Mouse (Mus musculus): Measurements from ENCODE around the gene Slc30a7. TPM values are rescaled to one million over a fixed set of nuclear protein-coding genes. Genes with fewer than 3 reads are reported as not detected.

The Slc30a7 gene
- polyA plus RNA-seq, 1 experiment from 2014 or later, result 34.6 TPM

DNA sequence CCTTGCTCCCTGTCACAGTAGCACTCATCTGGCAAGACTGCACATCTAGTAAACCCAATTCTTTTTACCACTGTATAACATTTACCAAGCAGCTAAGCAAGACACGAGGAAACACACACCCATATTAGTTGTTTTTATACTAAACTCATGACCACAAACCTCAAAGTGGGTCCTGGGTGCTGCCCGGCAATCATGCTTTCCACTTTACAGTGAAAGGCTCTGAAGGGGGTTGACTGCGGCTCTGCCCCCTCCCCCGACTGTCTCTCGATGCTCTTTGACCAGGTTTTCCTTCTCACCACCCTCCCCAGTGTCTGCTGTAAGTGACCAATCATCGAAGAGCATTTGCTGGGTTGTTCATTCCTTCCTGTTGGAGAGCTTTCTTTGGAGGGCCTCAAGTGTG is 33.0 kb downstream of the Slc30a7 start:
- ATAC-seq (ENCODE audit: low read depth), result no peak
- no peaks in the 10 kb centered on the region for H3K9me3 ChIP-seq (ENCODE audit: control insufficient read depth, low read length)
- H3K4me3 ChIP-seq (ENCODE audit: low read length), result no peak overlapping the region
- peaks cover 21% of the 10 kb centered on the region for H3K36me3 ChIP-seq (ENCODE audit: control insufficient read depth, insufficient read depth, low read length)
- H3K4me2 ChIP-seq (ENCODE audit: low read depth, low read length), result no peak overlapping the region
- 86% methylated on average over 6 of the region's 6 CpGs for WGBS
- H3K27ac ChIP-seq (ENCODE audit: low read length), result no peak overlapping the region
- no peak overlapping the region for H3K9ac ChIP-seq (ENCODE audit: low read length)
- no peaks in the 10 kb centered on the region for H3K4me1 ChIP-seq (replicated peaks; ENCODE audit: control insufficient read depth, insufficient read depth, low read length)
- no peaks in the 10 kb centered on the region for H3K27me3 ChIP-seq (ENCODE audit: control insufficient read depth, insufficient read depth, low read depth, low read length)

DNA sequence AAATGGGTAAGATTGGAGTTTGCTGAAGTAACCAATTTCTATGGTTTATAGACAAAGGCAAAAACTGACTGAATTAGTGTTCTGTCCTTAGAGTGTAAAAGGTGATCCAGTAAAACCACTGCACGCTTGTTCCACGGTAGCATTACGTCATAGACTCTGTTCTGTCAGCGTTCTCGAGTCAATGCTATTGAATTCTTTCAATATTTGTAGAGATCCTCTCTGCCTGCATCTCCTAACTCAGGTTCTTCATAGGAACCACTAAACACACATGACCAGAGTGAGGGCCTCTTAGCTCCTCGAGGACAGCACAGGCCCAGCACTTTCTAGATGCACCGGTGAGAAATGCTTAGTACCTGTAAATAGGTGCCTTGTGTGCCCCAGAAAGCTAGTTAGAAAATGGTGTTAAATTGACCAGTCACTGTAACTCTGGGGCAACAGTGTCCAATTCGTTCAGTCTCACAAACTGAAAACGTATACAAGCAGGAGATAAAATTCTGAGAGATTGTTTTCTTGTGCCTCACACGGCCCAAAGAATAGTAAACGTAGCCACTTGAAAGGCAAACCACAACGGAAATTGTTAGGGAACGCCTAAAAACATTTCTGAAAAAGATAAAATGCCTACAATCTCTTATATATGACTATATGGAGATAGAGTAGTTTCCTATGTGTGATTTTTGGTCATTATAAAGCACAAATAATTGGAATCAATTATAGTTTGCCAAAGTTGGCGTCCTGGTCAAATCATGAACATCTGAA is 35.1 kb downstream of the Slc30a7 start:
- H3K36me3 ChIP-seq (ENCODE audit: control insufficient read depth, insufficient read depth, low read length), result peaks cover 11% of the 10 kb centered on the region
- ATAC-seq (ENCODE audit: low read depth), result no peak
- WGBS, result 86% methylated on average over 14 of the region's 14 CpGs

DNA sequence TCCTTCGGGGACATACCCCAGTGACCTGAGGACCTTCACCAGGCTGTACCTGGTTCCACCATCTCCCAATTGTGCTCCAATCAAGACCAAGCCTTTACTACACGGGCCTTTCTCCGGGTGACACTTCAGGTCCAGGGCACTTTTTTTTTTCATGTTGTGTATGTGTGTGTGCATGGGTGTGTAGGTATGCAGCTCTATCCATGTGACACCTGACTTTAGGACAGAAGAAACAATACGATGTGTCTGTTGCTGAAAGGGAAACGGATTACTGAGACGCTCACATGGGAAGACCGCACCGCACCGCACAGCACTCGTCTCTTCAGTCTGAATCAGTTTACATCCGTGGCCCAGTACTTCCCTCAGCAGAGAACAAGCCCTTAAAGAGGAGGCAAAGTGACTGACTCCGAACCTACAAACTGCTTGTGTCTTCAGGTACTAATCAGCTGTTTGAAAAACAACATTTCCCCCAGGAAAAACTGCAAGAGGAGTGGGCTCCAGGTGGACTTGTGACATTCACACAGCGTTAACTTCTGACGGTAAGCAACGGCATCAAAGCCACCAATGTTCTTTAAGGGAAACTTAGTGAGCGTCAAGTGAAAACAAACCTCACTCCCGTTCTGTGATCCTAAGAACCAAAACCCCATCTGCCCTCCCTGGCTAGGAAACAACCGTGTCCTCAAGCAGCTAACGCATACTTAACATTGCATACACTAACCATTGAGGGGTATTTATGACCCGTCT is 36.0 kb downstream of the Slc30a7 start:
- Histone ChIP-seq H3K27me3 (ENCODE audit: control insufficient read depth, insufficient read depth, low read depth, low read length) (no peaks in the 10 kb centered on the region), H3K9me3 (ENCODE audit: control insufficient read depth, low read length) (no peaks in the 10 kb centered on the region), H3K4me1 (replicated peaks; ENCODE audit: control insufficient read depth, insufficient read depth, low read length) (no peaks in the 10 kb centered on the region), H3K4me3 (ENCODE audit: low read length) (no peak overlapping the region), H3K9ac (ENCODE audit: low read length) (no peak overlapping the region), H3K4me2 (ENCODE audit: low read depth, low read length) (no peak overlapping the region), H3K36me3 (ENCODE audit: control insufficient read depth, insufficient read depth, low read length) (peaks cover 11% of the 10 kb centered on the region), H3K27ac (ENCODE audit: low read length) (no peak overlapping the region)
- 88% methylated on average over 20 of the region's 20 CpGs for WGBS
- ATAC-seq (ENCODE audit: low read depth), result no peak

More for the DNA sequence above, 35.1 kb downstream of the Slc30a7 start:
- Histone ChIP-seq H3K9me3 (ENCODE audit: control insufficient read depth, low read length) (no peaks in the 10 kb centered on the region), H3K9ac (ENCODE audit: low read length) (no peak overlapping the region), H3K4me1 (replicated peaks; ENCODE audit: control insufficient read depth, insufficient read depth, low read length) (no peaks in the 10 kb centered on the region), H3K27me3 (ENCODE audit: control insufficient read depth, insufficient read depth, low read depth, low read length) (no peaks in the 10 kb centered on the region), H3K4me3 (ENCODE audit: low read length) (no peak overlapping the region), H3K27ac (ENCODE audit: low read length) (no peak overlapping the region), H3K4me2 (ENCODE audit: low read depth, low read length) (no peak overlapping the region)

DNA sequence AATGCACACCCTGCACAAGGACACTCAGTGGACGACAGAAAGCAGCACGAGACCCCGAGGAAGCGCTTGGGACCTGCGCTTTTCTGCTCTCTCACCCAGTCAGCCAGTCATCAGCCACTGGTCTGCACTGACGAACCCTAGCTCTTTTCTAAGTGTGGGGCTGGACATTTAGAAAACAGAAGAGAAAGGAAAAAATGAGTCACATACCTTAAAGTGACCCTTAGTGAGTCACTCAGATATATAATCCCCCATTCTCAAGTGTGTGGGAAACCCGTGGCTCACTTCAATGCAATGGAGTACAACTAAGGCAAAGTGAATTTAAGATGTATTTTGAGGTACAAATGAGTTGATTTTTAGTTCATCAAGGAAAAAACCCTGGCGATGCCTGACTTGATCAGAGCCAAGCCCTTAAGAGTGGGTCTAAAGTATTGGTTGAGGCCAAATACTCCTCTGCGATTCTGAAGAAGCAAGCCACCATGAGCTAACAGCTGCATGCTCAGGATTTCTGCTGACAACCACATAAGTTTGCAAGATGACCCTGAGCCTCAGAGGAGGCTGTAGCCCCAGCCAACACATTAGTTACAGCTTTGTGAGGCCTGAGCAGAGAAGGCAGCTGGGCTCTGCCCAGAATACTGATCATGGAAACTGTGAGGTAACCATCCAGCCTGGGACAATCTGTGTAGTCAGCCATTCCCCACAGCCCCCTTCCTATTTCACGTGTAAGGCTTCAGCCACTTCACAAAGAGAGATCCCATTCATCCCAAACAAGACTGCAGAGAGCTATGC is 38.3 kb downstream of the Slc30a7 start:
- peak; percentile 86 for ATAC-seq (ENCODE audit: low read depth)
- H3K4me2 ChIP-seq (ENCODE audit: low read depth, low read length), result no peak overlapping the region
- H3K4me1 ChIP-seq (replicated peaks; ENCODE audit: control insufficient read depth, insufficient read depth, low read length), result no peaks in the 10 kb centered on the region
- H3K9ac ChIP-seq (ENCODE audit: low read length), result no peak overlapping the region
- peaks cover 8% of the 10 kb centered on the region for H3K36me3 ChIP-seq (ENCODE audit: control insufficient read depth, insufficient read depth, low read length)
- 83% methylated on average over 10 of the region's 10 CpGs for WGBS
- H3K4me3 ChIP-seq (ENCODE audit: low read length), result no peak overlapping the region
- no peaks in the 10 kb centered on the region for H3K27me3 ChIP-seq (ENCODE audit: control insufficient read depth, insufficient read depth, low read depth, low read length)
- H3K9me3 ChIP-seq (ENCODE audit: control insufficient read depth, low read length), result no peaks in the 10 kb centered on the region
- H3K27ac ChIP-seq (ENCODE audit: low read length), result no peak overlapping the region

DNA sequence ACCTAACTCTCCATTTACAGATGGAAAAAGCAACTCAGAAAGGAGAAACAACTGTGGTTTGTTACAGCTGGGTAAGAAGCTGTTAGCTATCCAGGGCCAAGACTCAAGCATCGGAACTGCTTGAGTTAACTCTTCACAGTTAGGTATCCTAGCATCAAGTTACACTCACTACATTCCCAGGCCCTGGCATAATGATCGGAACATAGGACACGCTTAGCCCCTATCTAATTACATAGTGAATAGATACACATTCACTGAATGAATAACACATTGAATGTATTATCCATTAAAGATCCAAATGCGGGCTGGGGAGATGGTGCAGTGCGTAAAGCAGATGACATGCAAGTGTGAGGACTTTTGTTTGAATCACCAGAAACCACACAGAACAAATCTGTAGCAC is 43.1 kb downstream of the Slc30a7 start:
- 76% methylated on average over 5 of the region's 5 CpGs for WGBS
- no peak; the same call in 1 of the 2 replicates for ATAC-seq (ENCODE audit: low read depth)
- H3K27ac ChIP-seq (ENCODE audit: low read length), result peak overlapping the region; percentile 15

DNA sequence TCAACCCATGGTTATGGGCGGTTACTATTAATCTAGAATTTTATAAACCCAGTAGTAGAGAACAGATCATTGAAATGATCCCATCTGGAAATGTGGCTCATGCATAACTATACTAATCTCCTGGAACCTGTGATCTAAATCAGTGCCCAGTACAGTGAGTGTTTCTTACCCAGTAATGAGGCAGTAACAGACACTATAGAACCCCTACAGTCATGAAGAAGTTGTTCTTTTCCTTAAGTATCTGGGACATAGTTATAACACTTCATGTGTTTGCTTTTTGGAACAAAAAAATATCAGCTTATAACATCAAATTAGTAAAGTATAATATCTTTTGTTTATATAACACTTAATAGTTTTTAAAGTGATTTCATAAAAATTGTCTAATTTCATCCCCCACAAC is 43.6 kb downstream of the Slc30a7 start:
- no peaks in the 10 kb centered on the region for H3K27me3 ChIP-seq (ENCODE audit: control insufficient read depth, insufficient read depth, low read depth, low read length)
- H3K36me3 ChIP-seq (ENCODE audit: control insufficient read depth, insufficient read depth, low read length), result no peaks in the 10 kb centered on the region
- 89% methylated on average over 1 of the region's 1 CpGs for WGBS
- H3K4me3 ChIP-seq (ENCODE audit: low read length), result no peak overlapping the region
- no peak overlapping the region for H3K4me2 ChIP-seq (ENCODE audit: low read depth, low read length)
- peak; percentile 65 for ATAC-seq (ENCODE audit: low read depth)
- no peak overlapping the region; the same call in 1 of the 2 replicates for H3K27ac ChIP-seq (ENCODE audit: low read length)
- H3K4me1 ChIP-seq (replicated peaks; ENCODE audit: control insufficient read depth, insufficient read depth, low read length), result no peaks in the 10 kb centered on the region
- no peak overlapping the region for H3K9ac ChIP-seq (ENCODE audit: low read length)
- no peaks in the 10 kb centered on the region for H3K9me3 ChIP-seq (ENCODE audit: control insufficient read depth, low read length)

More for the DNA sequence above, 43.1 kb downstream of the Slc30a7 start:
- Histone ChIP-seq H3K36me3 (ENCODE audit: control insufficient read depth, insufficient read depth, low read length) (no peaks in the 10 kb centered on the region), H3K4me1 (replicated peaks; ENCODE audit: control insufficient read depth, insufficient read depth, low read length) (no peaks in the 10 kb centered on the region), H3K9ac (ENCODE audit: low read length) (no peak overlapping the region), H3K9me3 (ENCODE audit: control insufficient read depth, low read length) (no peaks in the 10 kb centered on the region), H3K27me3 (ENCODE audit: control insufficient read depth, insufficient read depth, low read depth, low read length) (no peaks in the 10 kb centered on the region), H3K4me3 (ENCODE audit: low read length) (no peak overlapping the region), H3K4me2 (ENCODE audit: low read depth, low read length) (no peak overlapping the region)

DNA sequence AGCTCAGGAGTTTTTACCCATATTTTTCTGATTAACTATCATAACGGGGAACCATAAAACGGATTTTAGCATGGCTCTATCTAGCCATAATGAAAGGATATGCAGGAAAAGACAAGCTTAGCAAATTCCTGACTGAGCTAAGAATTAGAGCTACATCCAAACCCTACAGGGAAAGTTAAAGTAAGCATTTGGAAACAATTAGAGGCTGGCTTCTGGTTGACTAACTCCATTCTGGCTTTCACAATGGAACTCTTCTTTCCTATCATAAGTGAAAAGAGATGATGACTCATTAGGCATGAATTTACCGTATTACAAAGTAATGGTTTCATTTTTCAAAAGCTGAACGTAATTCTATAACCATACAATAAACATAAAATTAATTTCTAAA is 45.2 kb downstream of the Slc30a7 start:
- WGBS, result 81% methylated on average over 4 of the region's 4 CpGs
- no peaks in the 10 kb centered on the region for H3K27me3 ChIP-seq (ENCODE audit: control insufficient read depth, insufficient read depth, low read depth, low read length)
- H3K36me3 ChIP-seq (ENCODE audit: control insufficient read depth, insufficient read depth, low read length), result no peaks in the 10 kb centered on the region

DNA sequence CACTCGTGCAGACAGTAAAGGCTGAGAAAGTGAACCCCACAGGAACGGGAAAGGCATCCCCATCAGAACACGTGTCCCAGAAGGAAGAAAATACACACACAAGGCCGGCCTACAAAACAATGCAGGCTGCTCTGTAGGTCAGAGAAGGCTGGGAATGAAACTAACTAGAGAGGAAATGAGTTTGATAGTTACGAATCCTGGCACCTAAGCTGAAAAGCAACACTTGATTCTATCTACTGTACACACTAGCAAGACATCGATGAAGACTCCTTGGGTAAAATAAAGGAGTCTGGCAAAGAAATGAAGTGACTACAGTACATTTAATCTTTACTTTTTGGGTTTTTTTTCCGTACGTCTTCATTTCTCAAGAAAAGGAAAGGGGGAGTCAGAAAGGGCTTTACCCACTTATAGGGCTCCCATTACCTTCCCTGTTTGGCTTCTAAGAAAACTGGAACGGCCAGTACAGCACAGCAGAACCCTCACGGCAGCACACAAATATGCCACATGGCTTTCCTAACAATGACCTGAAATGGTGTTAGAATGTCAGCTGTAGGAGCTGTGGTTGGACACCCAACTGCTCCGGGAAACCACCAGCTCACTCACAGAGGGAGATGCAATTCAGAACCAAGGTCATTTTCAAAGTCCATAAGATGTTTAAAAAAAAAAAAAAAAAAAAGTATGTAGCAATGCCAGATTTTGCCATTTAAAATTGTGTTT is 45.7 kb downstream of the Slc30a7 start:
- no peak overlapping the region for H3K9ac ChIP-seq (ENCODE audit: low read length)
- no peaks in the 10 kb centered on the region for H3K36me3 ChIP-seq (ENCODE audit: control insufficient read depth, insufficient read depth, low read length)
- no peak overlapping the region for H3K4me2 ChIP-seq (ENCODE audit: low read depth, low read length)
- 88% methylated on average over 11 of the region's 11 CpGs for WGBS
- no peaks in the 10 kb centered on the region for H3K9me3 ChIP-seq (ENCODE audit: control insufficient read depth, low read length)
- no peak for ATAC-seq (ENCODE audit: low read depth)
- H3K27me3 ChIP-seq (ENCODE audit: control insufficient read depth, insufficient read depth, low read depth, low read length), result no peaks in the 10 kb centered on the region
- no peak overlapping the region for H3K27ac ChIP-seq (ENCODE audit: low read length)
- H3K4me1 ChIP-seq (replicated peaks; ENCODE audit: control insufficient read depth, insufficient read depth, low read length), result no peaks in the 10 kb centered on the region
- H3K4me3 ChIP-seq (ENCODE audit: low read length), result no peak overlapping the region

More for the DNA sequence above, 45.2 kb downstream of the Slc30a7 start:
- H3K4me1 ChIP-seq (replicated peaks; ENCODE audit: control insufficient read depth, insufficient read depth, low read length), result no peaks in the 10 kb centered on the region
- no peaks in the 10 kb centered on the region for H3K9me3 ChIP-seq (ENCODE audit: control insufficient read depth, low read length)
- no peak overlapping the region for H3K9ac ChIP-seq (ENCODE audit: low read length)
- ATAC-seq (ENCODE audit: low read depth), result no peak
- no peak overlapping the region for H3K4me3 ChIP-seq (ENCODE audit: low read length)
- no peak overlapping the region for H3K4me2 ChIP-seq (ENCODE audit: low read depth, low read length)
- no peak overlapping the region for H3K27ac ChIP-seq (ENCODE audit: low read length)

Data from lung, embryonic 16.5 days (tissue).